Mouse (Mus musculus) limb, embryonic 12.5 days (tissue): ENCODE measurements around the gene Cplx2. TPM values are rescaled to one million over a fixed set of nuclear protein-coding genes. Genes with fewer than 3 reads are reported as not detected.

Experiments used
- ATAC-seq: fragments of 200-750 bp; cut with Nextera tagmentation; 2 replicates; pipeline ENCODE4 v1.8.0; 2017; ENCODE audit warnings: low read depth, moderate TSS enrichment; ENCODE audit not compliant: insufficient number of reproducible peaks, insufficient read depth, low FRiP score, low TSS enrichment
- H3K27ac ChIP-seq: fragments of 300-500 bp; sonication (generic); 2 replicates; pipeline ENCODE4 v1.5.1; 2016; ENCODE audit warnings: mild to moderate bottlenecking, moderate library complexity
- H3K27me3 ChIP-seq: fragments of 300-500 bp; sonication (generic); 2 replicates; pipeline ENCODE4 v1.6.1; 2016; ENCODE audit warnings: mild to moderate bottlenecking, moderate library complexity
- H3K36me3 ChIP-seq: fragments of 300-500 bp; sonication (generic); 2 replicates; pipeline ENCODE4 v1.6.1; 2016; ENCODE audit warnings: mild to moderate bottlenecking, moderate library complexity
- H3K4me1 ChIP-seq: fragments of 300-500 bp; sonication (generic); replicated peaks from 2 replicates; pipeline ENCODE4 v1.6.1; 2016
- H3K4me2 ChIP-seq: fragments of 300-500 bp; sonication (generic); 2 replicates; pipeline ENCODE4 v1.6.1; 2016; ENCODE audit warnings: mild to moderate bottlenecking, moderate library complexity
- H3K4me3 ChIP-seq: fragments of 300-500 bp; sonication (generic); replicated peaks from 2 replicates; pipeline ENCODE4 v1.5.1; 2016; ENCODE audit warnings: mild to moderate bottlenecking
- H3K9ac ChIP-seq: fragments of 300-500 bp; sonication (generic); replicated peaks from 2 replicates; pipeline ENCODE4 v1.6.1; 2016; ENCODE audit warnings: mild to moderate bottlenecking, moderate library complexity
- H3K9me3 ChIP-seq: fragments of 300-500 bp; sonication (generic); 2 replicates; pipeline ENCODE4 v1.6.1; 2016; ENCODE audit warnings: mild to moderate bottlenecking, moderate library complexity
- WGBS: fragments of 180-500 bp; shearing (Covaris S2); methylation state at CpG from one replicate; pipeline ENCODE4 v1.1.7; 2016; 5-methylcytosine and 5-hydroxymethylcytosine counted together
- polyA plus RNA-seq: library from polyadenylated mRNA; unstranded; fragments of >200 nt; fragmentation: Nextera tagmentation; extraction: Ambion mirVana; gene quantifications from 2 replicates; pipeline ENCODE4 v1.2.1, GENCODE M21; 2016

The Cplx2 gene
- polyA plus RNA-seq, 1 experiment from 2014 or later, result 3.0 TPM

DNA sequence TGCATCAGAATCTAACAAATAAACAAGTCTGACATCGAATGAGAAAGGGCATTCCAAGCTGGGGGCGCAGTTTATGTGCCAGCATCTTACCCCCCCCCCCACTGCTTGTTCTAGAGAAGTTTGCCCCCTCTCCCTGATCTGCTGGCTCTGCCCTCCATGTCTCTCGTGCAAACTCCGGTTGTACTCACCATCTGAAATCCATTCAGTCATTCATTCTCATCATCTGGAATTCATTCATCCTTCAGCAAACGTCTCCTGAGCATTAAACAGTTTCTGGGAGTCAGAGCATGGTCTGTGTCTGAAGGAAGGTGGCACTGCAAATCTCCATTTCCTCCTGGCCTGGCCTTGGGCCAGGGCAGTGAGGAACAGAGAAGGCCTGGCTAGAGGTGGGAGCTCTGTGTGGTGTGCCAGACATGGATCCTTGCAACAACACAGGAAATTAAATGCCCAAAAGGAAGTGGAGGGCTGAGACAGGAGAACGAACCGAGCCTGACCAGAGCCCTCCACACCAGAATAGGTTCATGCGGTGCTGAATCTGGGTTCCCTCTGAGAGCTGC lies 38.1 kb upstream of the Cplx2 start:
- peak overlapping the region; percentile 17; the same call in 1 of the 2 replicates for H3K4me2 ChIP-seq
- H3K9ac ChIP-seq, result no peak overlapping the region
- peaks cover 48% of the 10 kb centered on the region for H3K4me1 ChIP-seq
- H3K27ac ChIP-seq, result peak overlapping the region; percentile 86
- ATAC-seq, result 0 out of 2 replicates have a peak, but pooled peaks have one; percentile 45
- no peaks in the 10 kb centered on the region for H3K27me3 ChIP-seq
- H3K4me3 ChIP-seq, result no peak overlapping the region
- no peaks in the 10 kb centered on the region for H3K36me3 ChIP-seq
- WGBS, result 41% methylated on average over 8 of the region's 8 CpGs
- no peaks in the 10 kb centered on the region for H3K9me3 ChIP-seq

DNA sequence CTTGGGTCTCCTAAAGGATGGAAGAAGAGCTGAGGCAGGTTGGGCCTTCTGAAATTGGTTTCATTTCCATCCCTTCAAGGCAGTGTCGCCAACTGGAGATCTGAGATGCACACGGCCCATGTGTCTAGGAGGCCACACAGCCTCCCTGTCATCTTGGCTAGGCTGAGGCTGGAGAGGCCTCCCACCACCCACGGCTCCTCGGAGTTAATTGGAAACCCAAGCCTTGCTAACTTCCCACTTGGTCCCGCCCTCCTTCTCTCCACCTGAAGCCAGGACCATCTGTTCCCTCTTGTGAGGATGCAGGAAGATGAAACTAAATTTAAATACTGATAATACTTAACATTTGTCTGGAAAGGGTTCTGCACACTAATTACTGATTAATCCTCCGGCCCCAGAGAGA lies 34.1 kb upstream of the Cplx2 start:
- Histone ChIP-seq H3K4me3 (no peak overlapping the region), H3K9ac (no peak overlapping the region), H3K9me3 (no peaks in the 10 kb centered on the region), H3K27me3 (no peaks in the 10 kb centered on the region), H3K4me1 (peaks cover 17% of the 10 kb centered on the region), H3K36me3 (no peaks in the 10 kb centered on the region), H3K27ac (no peak overlapping the region), H3K4me2 (no peak overlapping the region)
- ATAC-seq, result no peak
- 57% methylated on average over 6 of the region's 6 CpGs for WGBS

DNA sequence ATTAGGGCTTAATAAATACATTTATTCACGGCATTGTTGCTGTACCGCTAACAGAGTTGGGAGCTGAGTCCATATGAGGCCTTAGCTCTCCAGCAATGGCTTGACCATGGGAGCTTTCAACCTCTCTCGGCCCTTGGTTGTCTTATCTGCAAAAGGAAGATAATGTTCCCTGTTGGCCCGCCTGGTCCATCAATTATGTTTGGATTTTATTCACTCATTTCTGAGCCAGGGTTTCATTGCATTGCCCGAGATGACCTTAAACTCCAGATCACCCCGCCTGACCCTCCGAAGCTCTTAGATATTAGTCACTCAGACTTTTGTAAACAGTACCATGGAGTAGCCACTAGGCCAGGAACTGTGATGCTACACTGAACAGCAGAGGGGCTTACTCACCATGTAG lies 33.6 kb upstream of the Cplx2 start:
- 90% methylated on average over 7 of the region's 7 CpGs for WGBS
- Histone ChIP-seq H3K4me3 (no peak overlapping the region), H3K9ac (no peak overlapping the region), H3K9me3 (no peaks in the 10 kb centered on the region), H3K4me2 (no peak overlapping the region), H3K4me1 (peaks cover 12% of the 10 kb centered on the region), H3K27me3 (no peaks in the 10 kb centered on the region), H3K36me3 (no peaks in the 10 kb centered on the region), H3K27ac (no peak overlapping the region)
- no peak for ATAC-seq

DNA sequence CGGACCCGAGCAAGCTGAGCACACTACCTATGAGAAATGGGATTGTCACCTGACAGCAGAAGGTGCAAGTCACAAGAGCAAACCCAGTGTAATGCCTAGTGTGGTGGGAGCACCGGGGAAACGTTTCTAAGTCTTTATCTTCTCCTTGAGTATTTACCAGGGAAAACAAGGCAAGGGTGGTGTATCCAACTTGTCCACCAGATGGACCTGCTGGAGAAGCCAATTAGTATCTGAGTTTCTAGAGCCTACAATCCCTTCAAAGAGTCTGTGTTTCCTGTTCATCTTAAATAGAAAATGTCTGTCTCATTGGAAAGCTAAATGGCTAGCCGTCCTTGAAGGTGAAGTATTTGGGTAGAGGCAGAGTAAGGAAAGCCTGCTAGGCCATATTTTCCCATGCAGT lies 32.3 kb upstream of the Cplx2 start:
- WGBS, result 78% methylated on average over 5 of the region's 5 CpGs
- H3K27ac ChIP-seq, result no peak overlapping the region
- H3K4me1 ChIP-seq, result no peaks in the 10 kb centered on the region
- no peaks in the 10 kb centered on the region for H3K27me3 ChIP-seq
- ATAC-seq, result no peak
- no peak overlapping the region for H3K4me2 ChIP-seq
- no peaks in the 10 kb centered on the region for H3K9me3 ChIP-seq
- H3K36me3 ChIP-seq, result no peaks in the 10 kb centered on the region
- H3K9ac ChIP-seq, result no peak overlapping the region
- no peak overlapping the region for H3K4me3 ChIP-seq

DNA sequence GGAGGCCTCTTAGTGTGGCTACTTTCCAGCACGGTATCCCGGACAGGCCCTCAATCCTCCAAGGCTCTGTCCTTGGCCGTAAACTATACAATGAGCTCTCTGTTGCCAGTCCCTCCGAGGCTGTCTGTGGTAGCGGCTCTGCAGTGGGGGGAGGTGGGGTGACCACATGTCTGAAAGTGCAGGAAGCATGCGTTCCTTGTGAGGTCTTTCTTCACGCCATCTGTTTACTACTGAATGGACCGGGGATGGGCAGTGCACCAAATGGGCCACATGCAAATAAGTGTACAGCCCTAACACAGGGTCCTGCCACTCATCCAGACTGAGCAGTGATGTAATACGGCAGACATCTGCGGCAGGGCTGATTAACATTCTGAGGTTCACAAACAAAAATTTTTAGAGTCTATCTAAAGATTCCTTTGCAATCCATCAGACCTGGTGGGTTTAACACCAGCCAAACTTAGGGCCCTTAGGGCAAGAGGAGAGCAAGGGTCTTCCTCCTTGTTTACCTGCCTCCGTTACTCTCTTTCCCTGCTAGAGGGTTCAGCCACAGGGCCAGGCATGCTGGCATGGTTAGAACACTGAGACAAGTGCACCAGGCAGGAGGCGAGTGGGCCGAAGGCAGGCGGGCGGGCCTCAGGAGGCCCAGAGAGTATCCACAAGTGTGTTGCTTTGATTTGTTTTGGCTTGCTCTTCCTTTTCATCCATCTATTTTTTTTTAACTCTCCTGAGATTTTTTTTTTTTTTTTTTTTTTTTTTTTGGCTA lies 25.1 kb upstream of the Cplx2 start:
- H3K27ac ChIP-seq, result no peak overlapping the region
- ATAC-seq, result no peak
- H3K4me1 ChIP-seq, result no peaks in the 10 kb centered on the region
- H3K9me3 ChIP-seq, result 0 out of 2 replicates have a peak, but pooled peaks cover 4% of the 10 kb centered on the region
- no peak overlapping the region for H3K4me2 ChIP-seq
- 0 out of 2 replicates have a peak, but pooled peaks cover 2% of the 10 kb centered on the region for H3K36me3 ChIP-seq
- no peak overlapping the region for H3K9ac ChIP-seq
- 73% methylated on average over 15 of the region's 15 CpGs for WGBS
- no peak overlapping the region for H3K4me3 ChIP-seq
- no peaks in the 10 kb centered on the region for H3K27me3 ChIP-seq

DNA sequence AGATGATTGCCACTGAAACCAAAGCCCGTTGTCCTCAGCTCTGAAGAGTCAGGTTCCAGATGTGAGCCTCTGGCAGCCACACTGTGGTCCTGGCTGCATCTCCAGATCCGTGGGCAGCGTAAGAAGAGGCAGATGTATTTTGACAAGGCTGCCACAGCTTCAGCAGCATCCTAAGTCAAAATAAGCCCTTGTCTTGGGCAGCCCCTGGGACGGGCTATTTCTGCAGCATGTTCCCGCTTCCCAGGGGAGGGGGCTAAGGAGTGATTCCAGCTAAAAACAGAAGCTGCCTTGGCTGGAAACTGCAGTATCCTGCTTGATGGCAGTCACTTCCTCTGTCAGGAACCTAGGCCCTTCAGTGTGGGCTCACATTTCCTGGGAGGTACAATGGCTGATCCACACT lies 23.1 kb upstream of the Cplx2 start:
- Histone ChIP-seq H3K27me3 (no peaks in the 10 kb centered on the region), H3K4me2 (no peak overlapping the region), H3K9me3 (0 out of 2 replicates have a peak, but pooled peaks cover 4% of the 10 kb centered on the region), H3K36me3 (0 out of 2 replicates have a peak, but pooled peaks cover 2% of the 10 kb centered on the region), H3K4me3 (no peak overlapping the region), H3K27ac (no peak overlapping the region), H3K9ac (no peak overlapping the region), H3K4me1 (no peaks in the 10 kb centered on the region)
- ATAC-seq, result no peak
- 66% methylated on average over 5 of the region's 5 CpGs for WGBS

DNA sequence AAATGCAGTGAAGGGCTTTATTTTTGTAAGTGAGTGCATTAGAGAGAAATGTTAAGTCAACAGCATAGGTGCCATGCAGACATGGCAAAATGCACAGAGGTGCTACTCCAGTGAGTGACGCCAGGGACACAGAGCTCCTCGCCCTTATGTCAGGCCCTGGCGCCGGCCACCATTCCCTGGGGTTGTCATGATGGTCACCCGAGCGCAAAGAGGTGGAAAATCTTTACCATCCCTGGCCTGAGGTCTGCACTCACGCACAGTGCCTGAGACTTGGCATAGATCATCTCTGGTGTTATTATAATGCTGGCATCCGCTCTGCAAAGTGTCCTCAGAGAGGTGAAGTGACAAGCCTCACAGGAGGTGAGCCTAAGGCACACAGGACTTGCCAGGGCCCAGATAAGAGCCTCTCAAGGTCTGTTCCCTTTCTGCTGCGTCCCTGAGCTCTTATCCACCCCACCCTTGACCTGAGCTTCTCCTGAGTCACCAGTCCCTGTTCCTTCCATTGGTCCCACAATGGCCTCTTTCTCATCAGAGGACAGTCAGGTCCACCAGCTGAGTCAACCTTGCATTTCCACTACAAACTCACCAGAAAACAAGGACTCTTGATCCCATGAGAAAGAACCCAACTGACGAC lies 21.9 kb upstream of the Cplx2 start:
- no peak overlapping the region for H3K27ac ChIP-seq
- ATAC-seq, result no peak
- no peak overlapping the region for H3K4me2 ChIP-seq
- no peaks in the 10 kb centered on the region for H3K4me1 ChIP-seq
- H3K9ac ChIP-seq, result no peak overlapping the region
- no peak overlapping the region for H3K4me3 ChIP-seq
- H3K27me3 ChIP-seq, result no peaks in the 10 kb centered on the region
- H3K36me3 ChIP-seq, result 0 out of 2 replicates have a peak, but pooled peaks cover 2% of the 10 kb centered on the region
- H3K9me3 ChIP-seq, result 0 out of 2 replicates have a peak, but pooled peaks cover 4% of the 10 kb centered on the region
- 84% methylated on average over 10 of the region's 10 CpGs for WGBS

DNA sequence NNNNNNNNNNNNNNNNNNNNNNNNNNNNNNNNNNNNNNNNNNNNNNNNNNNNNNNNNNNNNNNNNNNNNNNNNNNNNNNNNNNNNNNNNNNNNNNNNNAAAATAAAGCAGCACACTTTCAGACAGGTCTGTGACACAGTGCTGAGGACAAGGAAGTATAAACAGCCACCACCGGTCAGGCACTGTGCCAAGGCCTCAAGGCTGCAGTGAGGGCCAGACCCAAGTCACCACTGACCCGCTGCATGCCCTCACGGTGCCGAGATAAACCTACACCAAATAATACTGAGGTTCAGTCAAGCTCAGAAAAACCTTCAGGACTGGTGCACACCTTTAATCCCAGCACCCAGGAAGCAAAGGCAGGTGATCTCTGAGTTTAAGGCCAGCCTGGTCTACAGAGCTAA lies 13.7 kb upstream of the Cplx2 start:
- Histone ChIP-seq H3K9ac (no peak overlapping the region), H3K27ac (no peak overlapping the region), H3K9me3 (no peaks in the 10 kb centered on the region), H3K4me1 (no peaks in the 10 kb centered on the region), H3K4me2 (no peak overlapping the region), H3K4me3 (no peak overlapping the region), H3K36me3 (no peaks in the 10 kb centered on the region), H3K27me3 (no peaks in the 10 kb centered on the region)
- WGBS, result 76% methylated on average over 4 of the region's 4 CpGs
- no peak for ATAC-seq

DNA sequence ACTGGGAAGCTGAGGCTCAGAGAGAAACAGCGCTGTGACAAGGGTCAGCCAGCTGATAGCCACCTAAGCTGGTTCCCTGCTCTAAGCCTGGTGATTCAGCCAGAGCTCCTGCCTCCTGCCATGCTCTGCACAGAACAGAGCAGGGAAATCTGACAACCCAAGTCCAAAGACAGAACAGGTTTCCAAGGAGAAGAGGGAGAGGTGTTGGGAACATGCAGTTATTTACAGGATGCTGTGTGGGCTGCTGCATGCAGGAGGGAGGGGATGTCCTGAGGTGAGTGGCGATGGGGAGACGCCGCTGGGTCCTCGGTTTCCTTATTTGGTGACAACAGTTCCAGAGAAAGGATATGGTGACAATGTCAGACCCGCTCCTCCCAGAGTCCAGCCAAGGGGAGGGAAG lies 12.0 kb upstream of the Cplx2 start:
- no peaks in the 10 kb centered on the region; the same call in 1 of the 2 replicates for H3K4me1 ChIP-seq
- H3K27ac ChIP-seq, result no peak overlapping the region
- H3K27me3 ChIP-seq, result no peaks in the 10 kb centered on the region
- H3K4me2 ChIP-seq, result no peak overlapping the region
- 89% methylated on average over 6 of the region's 6 CpGs for WGBS
- H3K36me3 ChIP-seq, result no peaks in the 10 kb centered on the region
- H3K4me3 ChIP-seq, result no peak overlapping the region
- no peaks in the 10 kb centered on the region for H3K9me3 ChIP-seq
- no peak for ATAC-seq
- no peak overlapping the region for H3K9ac ChIP-seq

DNA sequence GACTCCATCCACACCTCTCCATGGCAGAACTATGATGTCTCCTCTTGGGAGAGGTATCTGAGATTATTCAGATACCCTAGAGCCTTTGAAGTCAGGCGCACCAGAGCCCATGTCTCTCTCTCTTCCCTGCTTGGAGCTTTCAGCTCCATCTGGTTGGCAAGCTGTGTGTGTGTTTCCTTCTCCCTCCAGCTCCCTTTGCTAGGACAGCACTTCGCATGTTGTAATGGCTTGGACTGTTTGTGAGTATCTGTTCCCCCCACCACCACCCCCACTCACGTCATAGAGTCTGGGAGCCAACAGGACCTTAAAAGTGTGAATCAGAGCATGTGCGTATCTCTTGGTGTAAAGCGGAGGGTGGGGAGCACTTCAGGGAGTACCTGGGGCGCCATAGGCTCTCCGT lies 6.5 kb upstream of the Cplx2 start:
- Histone ChIP-seq H3K4me1 (no peaks in the 10 kb centered on the region; the same call in 1 of the 2 replicates), H3K9ac (no peak overlapping the region), H3K36me3 (no peaks in the 10 kb centered on the region), H3K9me3 (no peaks in the 10 kb centered on the region), H3K27me3 (peaks cover 13% of the 10 kb centered on the region), H3K27ac (no peak overlapping the region), H3K4me2 (no peak overlapping the region), H3K4me3 (no peak overlapping the region)
- WGBS, result 74% methylated on average over 7 of the region's 7 CpGs
- ATAC-seq, result no peak

DNA sequence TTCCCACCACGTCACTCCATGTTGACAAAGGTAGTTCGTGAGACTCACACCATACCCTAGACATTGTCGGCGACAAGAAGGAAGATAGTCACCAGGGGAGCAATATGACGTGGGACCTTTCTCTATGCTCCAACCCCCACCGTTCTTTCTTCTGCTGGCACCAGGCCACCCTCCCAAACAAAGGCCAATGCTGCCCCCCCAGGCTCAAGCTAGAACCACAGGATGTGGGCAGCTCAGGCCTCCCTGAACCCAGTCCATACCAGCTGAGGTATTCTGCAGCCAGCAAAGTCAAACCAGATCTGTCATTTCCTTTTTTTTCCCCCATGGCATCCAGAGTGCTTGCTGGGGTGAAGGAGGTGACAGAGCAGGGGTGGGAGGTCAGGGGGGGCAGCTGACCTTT lies 3.4 kb upstream of the Cplx2 start:
- Histone ChIP-seq H3K4me2 (no peak overlapping the region), H3K9me3 (no peaks in the 10 kb centered on the region), H3K4me1 (peaks cover 23% of the 10 kb centered on the region), H3K36me3 (no peaks in the 10 kb centered on the region), H3K9ac (no peak overlapping the region), H3K4me3 (no peak overlapping the region), H3K27me3 (peaks cover 43% of the 10 kb centered on the region), H3K27ac (no peak overlapping the region)
- 87% methylated on average over 6 of the region's 6 CpGs for WGBS
- ATAC-seq, result no peak
